Mouse (Mus musculus): ENCODE results near the gene Cd164l2. TPM values are rescaled to one million over a fixed set of nuclear protein-coding genes. Genes with fewer than 3 reads are reported as not detected.

Gene Cd164l2
- polyA plus RNA-seq, 1 experiment: 0.90 TPM

- H3K4me1 ChIP-seq (replicated peaks; ENCODE audit: control insufficient read depth, insufficient read depth, low read length): peaks cover 57% of the 10 kb centered on the region
- no peaks in the 10 kb centered on the region for H3K27me3 ChIP-seq (ENCODE audit: control insufficient read depth, insufficient read depth, low read length)
- no peak for TF ChIP-seq POLR2A (IDR thresholded peaks at IDR 0.05; ENCODE audit: control insufficient read depth, extremely low read depth, insufficient read depth, low read length, poor library complexity)
- no peak for TF ChIP-seq CTCF (IDR thresholded peaks at IDR 0.05; ENCODE audit: borderline replicate concordance, control insufficient read depth, extremely low read depth, insufficient read depth, low read length, poor library complexity)
- 87% methylated on average over 4 of the region's 4 CpGs for WGBS
- DNase-seq: no peak
- H3K4me3 ChIP-seq (ENCODE audit: control insufficient read depth, insufficient read depth, low read length): no peak overlapping the region
- peak overlapping the region; percentile 76 for H3K27ac ChIP-seq (ENCODE audit: control insufficient read depth, insufficient read depth, low read length)
- peaks cover 5% of the 10 kb centered on the region; the same call in 1 of the 2 replicates for H3K36me3 ChIP-seq (ENCODE audit: control insufficient read depth, insufficient read depth, low read length)
These were observed 39.5 kb upstream of the Cd164l2 start for GRCm38 (mm10) chr4:133172451-133172850.

- WGBS: 3% methylated on average over 4 of the region's 4 CpGs
- Histone ChIP-seq H3K27ac (ENCODE audit: control insufficient read depth, insufficient read depth, low read length) (peak overlapping the region; percentile 95), H3K36me3 (ENCODE audit: control insufficient read depth, insufficient read depth, low read length) (peaks cover 13% of the 10 kb centered on the region; the same call in 1 of the 2 replicates), H3K27me3 (ENCODE audit: control insufficient read depth, insufficient read depth, low read length) (no peaks in the 10 kb centered on the region), H3K4me3 (ENCODE audit: control insufficient read depth, insufficient read depth, low read length) (no peak overlapping the region), H3K4me1 (replicated peaks; ENCODE audit: control insufficient read depth, insufficient read depth, low read length) (peaks cover 62% of the 10 kb centered on the region)
- TF ChIP-seq POLR2A (IDR thresholded peaks at IDR 0.05; ENCODE audit: control insufficient read depth, extremely low read depth, insufficient read depth, low read length, poor library complexity) (no peak), CTCF (IDR thresholded peaks at IDR 0.05; ENCODE audit: borderline replicate concordance, control insufficient read depth, extremely low read depth, insufficient read depth, low read length, poor library complexity) (no peak)
- peak; percentile 57 for DNase-seq
These were observed 37.6 kb upstream of the Cd164l2 start for GRCm38 (mm10) chr4:133174361-133174760.

GRCm38 (mm10) chr4:133175274-133175673 is 36.7 kb upstream of the Cd164l2 start:
- Histone ChIP-seq H3K4me1 (replicated peaks; ENCODE audit: control insufficient read depth, insufficient read depth, low read length) (peaks cover 55% of the 10 kb centered on the region), H3K27me3 (ENCODE audit: control insufficient read depth, insufficient read depth, low read length) (no peaks in the 10 kb centered on the region), H3K36me3 (ENCODE audit: control insufficient read depth, insufficient read depth, low read length) (peaks cover 13% of the 10 kb centered on the region; the same call in 1 of the 2 replicates), H3K4me3 (ENCODE audit: control insufficient read depth, insufficient read depth, low read length) (no peak overlapping the region), H3K27ac (ENCODE audit: control insufficient read depth, insufficient read depth, low read length) (peak overlapping the region; percentile 66)
- DNase-seq: no peak
- TF ChIP-seq POLR2A (IDR thresholded peaks at IDR 0.05; ENCODE audit: control insufficient read depth, extremely low read depth, insufficient read depth, low read length, poor library complexity): no peak
- TF ChIP-seq CTCF (IDR thresholded peaks at IDR 0.05; ENCODE audit: borderline replicate concordance, control insufficient read depth, extremely low read depth, insufficient read depth, low read length, poor library complexity): no peak
- WGBS: 84% methylated on average over 7 of the region's 7 CpGs

GRCm38 (mm10) chr4:133175998-133176760 is 35.8 kb upstream of the Cd164l2 start:
- H3K4me3 ChIP-seq (ENCODE audit: control insufficient read depth, insufficient read depth, low read length): peak overlapping the region; percentile 17

GRCm38 (mm10) chr4:133176761-133177403 is 35.0 kb upstream of the Cd164l2 start:
- DNase-seq: peak; percentile 46
- Histone ChIP-seq H3K36me3 (ENCODE audit: control insufficient read depth, insufficient read depth, low read length) (peaks cover 13% of the 10 kb centered on the region; the same call in 1 of the 2 replicates), H3K4me3 (ENCODE audit: control insufficient read depth, insufficient read depth, low read length) (peak overlapping the region; percentile 17), H3K27ac (ENCODE audit: control insufficient read depth, insufficient read depth, low read length) (peak overlapping the region; percentile 66), H3K27me3 (ENCODE audit: control insufficient read depth, insufficient read depth, low read length) (no peaks in the 10 kb centered on the region), H3K4me1 (replicated peaks; ENCODE audit: control insufficient read depth, insufficient read depth, low read length) (peaks cover 45% of the 10 kb centered on the region)
- WGBS: 76% methylated on average over 18 of the region's 18 CpGs
- TF ChIP-seq CTCF (IDR thresholded peaks at IDR 0.05; ENCODE audit: borderline replicate concordance, control insufficient read depth, extremely low read depth, insufficient read depth, low read length, poor library complexity) (no peak), POLR2A (IDR thresholded peaks at IDR 0.05; ENCODE audit: control insufficient read depth, extremely low read depth, insufficient read depth, low read length, poor library complexity) (peak; percentile 1; the same call in 1 of the 2 replicates)

More at GRCm38 (mm10) chr4:133175998-133176760, 35.8 kb upstream of the Cd164l2 start:
- 26% methylated on average over 14 of the region's 14 CpGs for WGBS
- H3K4me1 ChIP-seq (replicated peaks; ENCODE audit: control insufficient read depth, insufficient read depth, low read length): peaks cover 50% of the 10 kb centered on the region
- peaks cover 13% of the 10 kb centered on the region; the same call in 1 of the 2 replicates for H3K36me3 ChIP-seq (ENCODE audit: control insufficient read depth, insufficient read depth, low read length)
- DNase-seq: peak; percentile 41
- H3K27ac ChIP-seq (ENCODE audit: control insufficient read depth, insufficient read depth, low read length): peak overlapping the region; percentile 66
- TF ChIP-seq CTCF (IDR thresholded peaks at IDR 0.05; ENCODE audit: borderline replicate concordance, control insufficient read depth, extremely low read depth, insufficient read depth, low read length, poor library complexity) (no peak), POLR2A (IDR thresholded peaks at IDR 0.05; ENCODE audit: control insufficient read depth, extremely low read depth, insufficient read depth, low read length, poor library complexity) (peak; percentile 8; the same call in 1 of the 2 replicates)
- no peaks in the 10 kb centered on the region for H3K27me3 ChIP-seq (ENCODE audit: control insufficient read depth, insufficient read depth, low read length)

GRCm38 (mm10) chr4:133178305-133178704 is 33.6 kb upstream of the Cd164l2 start:
- Histone ChIP-seq H3K27me3 (ENCODE audit: control insufficient read depth, insufficient read depth, low read length) (no peaks in the 10 kb centered on the region), H3K36me3 (ENCODE audit: control insufficient read depth, insufficient read depth, low read length) (peaks cover 18% of the 10 kb centered on the region), H3K4me3 (ENCODE audit: control insufficient read depth, insufficient read depth, low read length) (no peak overlapping the region), H3K27ac (ENCODE audit: control insufficient read depth, insufficient read depth, low read length) (no peak overlapping the region), H3K4me1 (replicated peaks; ENCODE audit: control insufficient read depth, insufficient read depth, low read length) (peaks cover 45% of the 10 kb centered on the region)
- WGBS: 91% methylated on average over 5 of the region's 5 CpGs
- TF ChIP-seq POLR2A (IDR thresholded peaks at IDR 0.05; ENCODE audit: control insufficient read depth, extremely low read depth, insufficient read depth, low read length, poor library complexity) (no peak), CTCF (IDR thresholded peaks at IDR 0.05; ENCODE audit: borderline replicate concordance, control insufficient read depth, extremely low read depth, insufficient read depth, low read length, poor library complexity) (no peak)
- no peak for DNase-seq
